Mouse (Mus musculus) gastrocnemius, postnatal 25 days (tissue): Measurements from ENCODE around the gene Rnf5. TPM values are rescaled to one million over a fixed set of nuclear protein-coding genes. Genes with fewer than 3 reads are reported as not detected.

Experiments used
- DNase-seq: peaks from one replicate; pipeline ENCODE4 v3.0.0; 2022
- long read RNA-seq, 2 experiments: library from polyadenylated mRNA; stranded (forward); transcript quantifications; one replicate each; pipeline ENCODE4 v2.0.0; 2021
- total RNA-seq, 2 experiments: library from RNA; stranded (reverse); gene quantifications; 1 replicate in 1 of 2; 2 replicates in 1 of 2; pipeline ENCODE4 v1.2.3; 2021

The Rnf5 gene
- 10 to 100 TPM; 16.4 to 19.2 TPM for total RNA-seq
- long read RNA-seq, experiment 1, transcript Rnf5-201 (6 exons, 1,238 nt): major isoform, 55 of 61 reads
- long read RNA-seq, experiment 1, partial matches to known transcripts: 0 of 61 reads
- long read RNA-seq, experiment 1, other reads (novel, unspliced or antisense): 6 of 61 reads
- long read RNA-seq, experiment 2, transcript Rnf5-201 (6 exons, 1,238 nt): major isoform, 35 of 36 reads
- long read RNA-seq, experiment 2, partial matches to known transcripts: 0 of 36 reads
- long read RNA-seq, experiment 2, other reads (novel, unspliced or antisense): 1 of 36 reads

DNA sequence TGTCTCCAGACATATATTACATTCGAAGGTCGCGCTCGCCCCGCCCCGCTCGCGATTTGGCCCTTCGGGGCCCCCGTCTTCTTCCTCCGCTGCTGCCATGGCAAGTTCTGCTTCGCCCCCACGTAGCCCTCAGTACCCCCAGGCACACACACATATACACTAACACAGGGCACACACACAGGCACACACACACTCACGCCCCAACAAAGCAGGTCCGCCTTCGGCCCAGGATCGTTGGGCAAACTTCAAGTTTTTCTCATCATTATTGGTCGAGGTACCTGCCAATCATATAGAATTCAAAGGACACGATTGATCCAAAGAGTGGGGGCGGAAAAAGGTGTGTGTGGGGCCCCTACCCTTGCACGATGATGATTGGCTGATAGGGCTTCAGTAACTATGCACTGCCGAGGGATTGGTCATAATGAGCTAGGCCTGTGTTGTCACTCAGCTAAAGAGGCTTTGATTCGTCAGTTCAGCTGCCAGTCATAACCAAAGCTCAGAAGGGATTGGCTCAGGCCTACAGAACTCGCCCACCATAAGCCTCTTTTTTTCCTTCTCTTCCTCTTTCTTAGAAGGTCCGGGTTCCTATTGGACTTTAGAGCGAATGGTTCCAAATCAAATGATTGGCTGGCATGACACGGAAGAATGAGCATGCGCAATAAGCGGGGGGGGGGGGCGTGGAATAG is at the start of gene Rnf5:
Gene Rnf5 (minus strand): TSS at position 316 of the 686 bp plus-strand sequence.
- DNase-seq: peak; percentile 99

DNA sequence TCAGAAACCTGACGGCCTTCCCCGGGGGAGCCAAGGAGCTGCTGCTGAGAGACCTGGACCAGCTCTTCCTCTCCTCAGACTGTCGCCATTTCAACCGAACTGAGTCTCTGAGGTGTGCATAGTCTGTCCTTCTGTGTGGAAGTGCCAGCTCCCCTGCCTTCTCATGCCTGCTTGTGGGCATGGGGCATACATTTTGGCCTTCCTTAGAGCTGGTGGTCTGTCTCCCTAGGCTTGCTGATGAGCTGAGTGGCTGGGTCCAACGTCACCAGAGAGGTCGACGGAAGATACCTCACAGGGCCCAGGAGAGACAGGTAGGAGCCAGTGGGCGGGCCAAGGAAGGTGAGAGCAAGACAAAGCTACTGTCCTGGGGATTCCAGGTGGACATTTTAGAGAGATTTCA is 49.5 kb upstream of the Rnf5 start:
- DNase-seq: no peak

DNA sequence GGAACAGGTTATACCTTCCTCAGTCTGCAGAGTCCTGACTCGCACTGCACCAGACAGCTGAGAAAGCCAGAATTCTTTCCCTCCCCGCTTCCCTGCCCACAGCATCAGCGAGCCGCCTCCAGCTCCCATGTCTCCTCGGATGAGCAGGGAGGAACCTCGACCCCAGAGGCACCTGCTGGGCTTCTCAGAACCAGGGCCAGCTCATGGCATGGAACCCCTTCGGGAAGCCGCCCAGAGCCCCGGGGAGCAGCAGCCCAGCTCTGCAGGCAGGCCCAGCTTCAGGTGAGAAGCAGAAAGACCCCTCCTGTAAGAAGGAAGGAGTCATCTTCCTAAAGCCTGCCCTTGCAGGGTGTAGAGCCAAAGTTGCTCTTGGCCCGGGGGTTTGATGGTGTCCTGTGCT is 49.1 kb upstream of the Rnf5 start:
- DNase-seq: no peak

DNA sequence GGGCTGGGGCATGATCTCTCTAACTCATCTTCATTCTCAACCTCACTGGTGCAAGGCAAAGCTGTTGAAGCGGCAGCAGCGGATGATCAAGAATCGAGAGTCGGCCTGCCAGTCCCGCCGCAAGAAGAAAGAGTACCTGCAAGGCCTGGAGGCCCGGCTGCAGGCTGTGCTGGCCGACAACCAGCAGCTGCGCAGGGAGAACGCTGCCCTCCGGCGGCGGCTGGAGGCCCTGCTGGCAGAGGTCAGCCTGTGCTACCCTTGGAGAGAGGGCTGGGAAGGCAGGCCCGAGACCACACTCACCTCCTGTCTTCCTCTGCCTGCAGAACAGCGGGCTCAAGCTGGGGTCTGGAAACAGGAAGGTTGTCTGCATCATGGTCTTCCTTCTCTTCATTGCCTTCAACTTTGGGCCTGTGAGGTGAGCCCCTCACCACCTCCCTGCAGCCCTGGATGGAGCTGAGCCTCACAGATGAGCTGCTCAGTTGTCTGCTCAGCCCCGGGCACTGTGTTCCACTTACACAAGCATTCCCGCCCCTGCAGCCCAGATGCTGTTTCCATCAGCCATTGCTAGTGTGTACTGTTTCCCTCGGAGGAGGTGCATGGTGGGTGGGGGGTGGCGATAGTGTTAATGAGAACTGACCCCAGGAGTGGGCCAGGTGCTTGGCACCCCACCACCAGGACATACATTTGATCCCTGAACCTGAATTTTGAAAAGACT is 48.2 kb upstream of the Rnf5 start:
- DNase-seq: no peak

DNA sequence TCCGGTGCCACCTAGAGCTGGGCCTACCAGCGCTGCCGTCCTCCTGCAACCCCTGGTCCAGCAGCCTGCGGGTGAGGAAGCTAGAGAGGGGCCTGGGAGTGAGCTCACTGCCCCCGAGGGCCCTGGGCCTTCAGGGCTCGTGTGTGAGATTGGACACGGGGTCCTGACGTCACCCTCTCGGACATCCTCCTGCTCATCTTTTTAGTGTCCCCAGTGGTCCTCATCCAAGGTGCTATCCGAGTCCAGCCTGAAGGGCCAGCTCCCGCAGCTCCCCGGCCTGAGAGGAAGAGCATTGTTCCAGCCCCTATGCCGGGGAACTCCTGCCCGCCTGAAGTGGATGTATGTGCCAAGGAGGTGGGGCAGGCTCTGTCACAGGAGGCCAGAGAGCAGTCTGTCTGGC is 47.3 kb upstream of the Rnf5 start:
- no peak for DNase-seq

DNA sequence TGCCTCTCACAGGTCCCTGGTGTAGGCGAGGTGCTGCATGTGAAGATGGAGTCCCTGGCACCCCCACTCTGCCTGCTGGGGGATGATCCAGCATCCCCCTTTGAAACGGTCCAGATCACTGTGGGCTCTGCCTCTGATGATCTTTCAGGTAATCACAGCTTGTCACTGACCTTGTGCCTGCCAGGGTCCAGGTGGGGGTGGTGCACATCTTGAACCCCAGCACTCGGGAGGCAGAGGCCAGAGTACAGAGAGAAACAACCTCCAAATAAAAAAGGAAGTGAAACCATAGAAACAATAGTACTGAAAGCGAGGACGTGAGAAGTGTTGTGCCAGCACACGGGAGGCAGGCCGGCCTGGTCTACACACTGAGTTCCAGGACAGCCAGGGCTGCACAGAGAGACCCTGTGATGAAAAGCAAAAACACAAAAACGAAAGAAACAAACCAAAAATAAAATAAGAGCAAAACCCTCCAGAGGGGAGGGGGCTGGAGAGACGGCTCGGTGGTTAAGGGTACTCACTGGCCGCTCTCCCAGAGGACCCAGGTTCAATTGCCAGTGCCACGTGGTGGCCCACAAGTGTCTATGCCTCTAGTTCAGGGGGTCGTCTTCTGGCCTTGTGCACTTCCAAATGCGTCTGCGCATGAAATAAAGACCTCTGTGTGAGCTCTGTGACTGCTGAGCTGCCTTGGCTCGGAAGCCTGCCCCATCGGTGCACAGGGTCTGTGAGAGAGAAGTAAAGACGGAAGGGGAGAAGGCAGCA is 45.8 kb upstream of the Rnf5 start:
- no peak for DNase-seq

DNA sequence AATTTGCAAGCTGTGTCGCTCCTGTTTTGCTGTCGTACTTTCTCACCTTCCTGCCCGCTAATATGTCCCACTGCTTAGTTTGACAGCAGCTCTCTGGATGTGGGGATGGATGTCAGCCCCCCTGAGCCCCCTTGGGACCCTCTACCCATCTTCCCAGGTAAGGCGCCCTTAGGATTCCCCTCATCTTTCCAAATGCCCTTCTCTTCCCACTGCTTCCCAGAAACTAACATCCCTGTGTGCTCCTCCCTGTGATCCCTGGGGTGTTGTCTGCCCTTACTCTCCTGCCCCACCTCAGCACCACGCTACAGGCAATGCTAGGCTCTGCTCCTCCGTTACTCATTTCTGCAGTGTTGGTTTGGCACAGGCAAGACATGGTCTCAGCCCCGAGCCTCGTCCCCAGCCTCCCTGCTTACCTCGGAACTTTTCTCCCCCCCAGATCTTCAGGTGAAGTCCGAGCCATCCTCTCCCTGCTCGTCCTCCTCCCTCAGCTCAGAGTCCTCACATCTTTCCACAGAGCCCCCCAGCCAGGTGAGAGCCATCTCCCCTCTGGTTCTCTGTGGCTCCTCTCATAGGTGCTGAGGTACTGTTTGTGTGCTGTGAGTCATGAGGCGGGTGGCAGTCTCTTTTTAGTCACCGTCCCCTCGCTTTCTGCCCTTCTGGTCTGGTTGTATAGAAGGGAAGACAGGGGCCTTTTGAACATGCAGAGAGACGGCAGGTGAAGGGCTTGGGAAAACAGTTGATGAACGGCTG is 44.8 kb upstream of the Rnf5 start:
- no peak for DNase-seq

DNA sequence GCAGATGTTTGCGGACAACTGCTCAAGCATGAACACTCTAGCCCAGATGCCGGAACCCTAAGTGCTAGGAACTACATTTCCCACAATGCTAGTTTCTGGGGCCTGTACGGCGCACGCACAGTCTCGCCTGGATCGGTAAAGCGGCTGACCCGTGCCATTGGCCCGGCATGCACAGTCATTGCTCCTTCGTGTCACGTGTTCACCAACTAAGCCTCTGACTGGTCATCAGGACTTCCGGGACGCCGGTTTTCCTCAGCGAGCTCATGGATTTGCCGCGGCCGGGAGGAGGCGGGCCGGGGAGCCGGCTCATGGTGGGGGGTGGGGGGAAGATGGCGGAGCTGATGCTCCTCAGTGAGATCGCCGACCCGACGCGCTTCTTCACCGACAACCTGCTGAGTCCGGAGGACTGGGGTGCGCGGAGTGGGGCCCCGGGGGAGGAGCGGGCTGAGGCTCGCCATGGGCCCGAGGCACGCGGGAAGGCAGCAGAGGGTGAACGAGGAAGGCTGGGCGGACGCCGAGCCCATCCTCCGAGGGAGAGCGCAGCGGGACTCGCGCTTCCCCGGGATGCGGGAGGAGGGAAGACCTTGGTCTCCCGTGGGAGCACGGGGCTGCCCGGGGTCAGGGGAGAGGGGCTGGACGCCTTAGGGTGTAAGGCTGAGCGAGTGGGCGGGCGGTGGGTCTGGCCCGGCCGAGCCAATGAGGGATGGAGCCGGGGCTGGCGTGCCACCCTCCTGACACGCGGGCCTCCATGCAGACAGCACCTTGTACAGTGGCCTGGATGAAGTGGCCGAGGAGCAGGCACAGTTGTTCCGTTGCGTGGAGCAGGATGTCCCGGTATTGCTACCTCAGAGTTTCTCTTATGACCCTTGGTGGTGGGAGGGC is 43.7 kb upstream of the Rnf5 start, which contains the start of gene Atf6b:
Gene Atf6b (plus strand): TSS at position 241 of the 882 bp plus-strand sequence.
- DNase-seq: peak; percentile 97

DNA sequence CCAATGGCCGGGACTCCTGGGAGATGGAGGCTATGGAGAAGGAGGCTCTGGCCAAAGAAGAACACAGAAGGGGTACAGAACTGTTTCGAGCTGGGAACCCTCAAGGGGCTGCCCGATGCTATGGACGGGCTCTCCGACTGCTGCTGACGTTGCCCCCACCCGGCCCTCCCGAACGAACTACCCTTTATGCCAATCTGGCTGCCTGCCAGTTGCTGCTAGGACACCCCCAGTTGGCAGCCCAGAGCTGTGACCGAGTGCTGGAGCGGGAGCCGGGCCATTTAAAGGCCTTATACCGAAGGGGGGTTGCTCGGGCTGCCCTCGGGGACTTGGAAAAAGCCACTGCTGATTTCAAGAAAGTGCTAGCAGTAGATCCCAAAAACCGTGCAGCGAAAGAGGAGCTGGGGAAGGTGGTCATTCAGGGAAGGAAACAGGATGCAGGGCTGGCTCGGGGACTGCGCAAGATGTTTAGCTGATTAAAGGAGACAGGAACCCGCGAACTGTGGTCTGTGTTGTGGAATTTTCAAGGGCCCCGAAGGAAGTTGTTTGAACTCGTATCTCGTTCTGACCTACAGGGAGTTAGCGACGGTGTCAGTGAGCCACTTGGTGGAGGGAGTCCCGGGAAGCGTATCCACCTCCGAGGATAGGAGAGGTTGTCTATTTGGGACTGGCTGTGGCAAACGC is 42.5 kb upstream of the Rnf5 start:
- no peak for DNase-seq

DNA sequence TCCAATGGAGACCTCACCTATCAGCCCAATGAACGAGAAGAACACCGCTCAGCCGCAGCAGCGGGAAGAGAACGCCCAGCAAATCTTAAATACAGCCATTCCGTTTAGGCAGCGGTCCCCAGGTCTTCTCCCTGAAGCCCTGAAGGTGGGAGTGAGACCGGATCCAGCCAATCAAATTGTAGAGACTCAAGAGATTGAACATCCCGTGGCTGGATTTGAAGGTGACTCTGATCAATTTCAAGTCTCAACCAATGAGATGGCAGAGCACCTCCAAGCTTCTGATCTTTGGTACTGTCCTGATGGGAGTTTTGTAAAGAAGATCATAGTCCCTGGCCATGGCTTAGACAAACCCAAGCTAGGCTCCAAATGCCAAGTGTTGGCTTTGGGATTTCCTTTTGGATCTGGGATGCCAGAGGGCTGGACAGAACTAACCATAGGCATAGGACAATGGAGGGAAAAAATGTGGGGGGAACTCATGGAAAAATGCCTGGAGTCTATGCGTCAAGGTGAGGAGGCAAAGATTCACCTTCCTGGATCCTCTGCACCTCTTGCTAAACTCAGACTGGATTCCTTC is 41.9 kb upstream of the Rnf5 start:
- no peak for DNase-seq

DNA sequence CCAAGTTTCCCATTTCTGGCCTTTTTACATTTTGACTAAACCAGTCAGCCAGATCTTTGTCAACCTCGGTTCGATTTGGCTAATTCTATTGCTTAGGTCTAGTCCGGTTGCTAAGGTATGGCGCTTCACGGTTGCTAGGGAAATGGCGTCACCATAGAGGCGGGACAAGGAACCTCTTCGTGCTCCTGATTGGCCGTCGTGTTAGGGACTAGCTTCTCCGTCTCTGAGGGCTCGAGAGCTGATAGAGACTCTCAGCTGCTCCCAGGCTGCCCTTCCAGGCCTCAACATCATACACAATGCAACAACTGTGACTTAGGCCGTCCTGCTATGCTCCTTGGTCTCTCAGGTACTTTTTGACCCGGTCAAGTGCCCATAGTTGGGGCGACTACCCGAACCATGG is 41.1 kb upstream of the Rnf5 start, which contains the start of gene Fkbpl:
Gene Fkbpl (plus strand): TSS at position 157 of the 400 bp plus-strand sequence.
- peak; percentile 93 for DNase-seq

DNA sequence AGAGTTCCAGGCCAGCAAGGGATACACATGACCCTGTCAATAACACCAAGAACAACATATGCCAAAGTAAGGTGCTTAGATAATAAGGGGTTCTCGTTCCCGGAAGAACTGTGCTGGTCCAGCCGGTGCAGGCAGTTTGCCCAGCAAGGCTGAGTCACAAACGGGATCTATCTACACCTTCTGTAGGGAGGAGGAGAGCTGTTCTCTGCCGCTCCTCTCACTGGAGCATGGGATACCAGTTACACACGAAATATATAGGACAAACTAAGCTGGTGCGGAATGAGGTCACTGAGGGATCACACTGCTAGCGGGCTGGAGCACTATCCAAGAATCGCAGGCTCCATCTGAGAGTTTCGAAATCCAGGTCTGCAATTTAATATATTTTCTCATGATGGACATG is 40.5 kb upstream of the Rnf5 start:
- DNase-seq: no peak

DNA sequence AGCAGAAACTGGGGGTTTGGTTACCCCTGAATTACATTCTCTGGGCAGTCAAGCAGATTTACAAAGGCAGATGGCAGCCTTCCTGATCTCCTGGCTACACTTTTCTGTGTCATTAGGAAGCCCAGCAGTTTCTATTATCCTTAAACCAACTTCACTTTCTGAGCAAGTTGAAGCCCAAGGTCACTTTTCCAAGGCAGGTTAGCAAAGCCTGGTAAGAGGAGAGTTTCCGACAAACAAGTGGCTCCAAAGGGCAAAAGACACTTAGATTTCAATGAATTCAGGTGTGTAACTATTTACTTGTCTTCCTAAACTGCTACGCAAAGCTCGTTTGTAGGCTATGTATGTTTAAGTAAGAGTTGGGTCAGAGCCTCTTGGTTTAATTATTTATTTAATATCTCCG is 39.9 kb upstream of the Rnf5 start:
- DNase-seq: no peak

DNA sequence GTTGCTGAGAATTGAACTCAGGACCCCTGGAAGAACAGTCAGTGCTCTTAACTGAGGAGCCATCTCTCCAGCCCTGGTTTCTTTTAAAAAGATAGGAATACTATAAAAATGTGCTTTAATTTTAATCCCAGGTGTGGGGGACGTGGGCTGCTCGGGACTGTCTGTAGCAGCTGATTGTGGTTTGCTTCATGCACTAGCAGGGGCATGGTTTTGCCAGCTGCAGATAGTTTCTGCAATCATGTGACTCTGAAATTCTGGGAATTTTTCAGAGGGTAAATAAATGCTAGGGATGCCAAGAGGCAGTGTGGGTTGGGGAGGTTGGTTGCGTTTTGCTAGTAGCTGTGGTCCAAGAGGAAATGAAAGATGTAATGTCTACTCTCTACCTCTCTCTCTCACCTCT is 38.5 kb upstream of the Rnf5 start:
- DNase-seq: no peak

DNA sequence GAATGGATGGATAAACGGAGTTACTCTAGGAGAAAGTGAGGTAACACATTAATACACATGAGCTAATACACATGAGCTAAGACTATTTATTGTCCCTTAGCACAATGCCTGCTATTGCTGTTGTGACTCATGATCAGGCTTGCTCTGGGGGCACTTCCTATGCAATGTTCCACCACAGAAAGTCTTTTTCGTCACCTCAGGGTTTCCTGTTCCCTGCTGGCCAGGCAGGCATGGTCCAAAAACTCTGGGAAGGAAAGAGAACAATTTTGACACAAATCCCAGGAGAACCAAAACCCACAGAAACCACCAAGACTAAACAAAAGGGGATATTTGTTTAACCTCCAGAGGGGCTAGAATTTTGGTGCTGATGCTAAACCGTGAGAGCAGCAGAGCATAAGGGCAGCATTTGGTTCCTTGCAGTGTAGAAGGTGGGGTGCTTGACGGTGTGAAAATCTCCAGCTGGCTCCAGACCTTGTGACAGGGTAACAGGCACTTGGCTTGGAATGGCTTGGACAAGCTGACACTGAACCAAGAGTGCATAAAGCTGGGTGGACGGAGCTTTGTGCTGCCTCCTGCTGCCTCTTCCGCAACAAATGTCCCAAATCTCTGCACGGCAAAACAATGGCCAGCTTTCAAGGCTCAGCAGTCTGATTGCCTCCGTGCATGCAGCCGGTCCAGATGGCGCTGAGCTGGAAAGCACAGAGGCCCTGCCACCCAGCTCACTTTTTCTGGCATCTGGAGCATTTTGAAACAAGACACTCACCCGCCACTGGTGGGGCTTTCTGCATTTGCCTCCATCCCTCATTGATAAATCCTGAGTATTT is 37.5 kb upstream of the Rnf5 start:
- DNase-seq: peak; percentile 47

DNA sequence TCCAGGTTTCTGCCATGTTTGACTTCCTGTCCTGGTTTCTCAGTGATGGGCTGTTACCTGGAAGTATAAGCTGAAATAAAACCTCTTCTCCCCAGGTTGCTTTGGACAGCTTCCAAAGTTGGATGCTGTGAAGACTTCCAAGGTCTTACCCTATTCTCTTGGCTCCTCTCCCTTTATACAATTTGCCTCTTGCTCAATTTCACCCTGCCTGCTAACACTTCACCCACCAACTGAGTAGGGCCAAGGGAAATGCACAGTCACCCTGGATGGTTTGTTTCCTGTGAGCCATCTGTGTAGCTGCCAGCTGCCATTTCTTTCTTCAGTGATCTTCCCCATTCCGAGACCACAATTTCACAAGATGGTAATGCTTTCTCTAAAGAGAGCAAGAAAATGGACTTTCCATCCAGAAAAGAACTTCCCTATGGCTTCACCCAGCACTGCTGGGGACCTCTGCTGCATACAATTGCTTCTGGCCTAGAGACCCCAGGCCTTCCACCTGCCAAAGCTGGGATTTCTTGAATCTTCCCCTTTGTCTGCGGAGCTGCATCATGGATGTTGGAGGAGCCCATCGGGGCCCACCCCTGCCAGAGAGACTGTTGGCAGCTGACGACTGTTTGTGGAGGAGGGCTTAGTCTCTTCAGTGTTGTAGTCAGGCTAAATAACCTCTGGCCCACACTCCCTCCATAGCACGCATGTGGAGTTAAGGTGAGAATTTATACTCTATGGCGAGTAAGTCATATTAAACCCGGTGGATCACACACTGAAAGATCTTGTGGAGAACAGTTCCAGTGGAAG is 36.2 kb upstream of the Rnf5 start:
- DNase-seq: no peak

DNA sequence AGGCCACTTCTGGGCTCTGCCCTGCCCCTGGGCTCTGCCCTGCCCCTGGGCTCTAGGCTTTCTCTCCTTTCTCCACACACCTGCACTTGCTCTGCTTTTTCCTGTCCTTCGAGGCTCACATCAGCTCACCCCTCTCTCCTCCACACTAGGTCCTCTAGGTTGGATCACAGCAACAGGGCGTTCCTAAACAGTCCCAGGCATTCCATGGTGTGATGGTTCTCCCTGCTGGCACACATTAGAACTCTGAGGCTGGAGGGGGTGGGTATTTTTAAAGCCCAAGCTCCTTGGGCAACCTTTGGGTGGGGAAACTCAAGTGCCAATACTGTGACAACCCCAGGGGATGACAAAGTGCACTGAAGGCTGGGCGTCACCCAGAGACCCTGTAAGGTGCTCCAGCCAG is 34.0 kb upstream of the Rnf5 start:
- DNase-seq: no peak

DNA sequence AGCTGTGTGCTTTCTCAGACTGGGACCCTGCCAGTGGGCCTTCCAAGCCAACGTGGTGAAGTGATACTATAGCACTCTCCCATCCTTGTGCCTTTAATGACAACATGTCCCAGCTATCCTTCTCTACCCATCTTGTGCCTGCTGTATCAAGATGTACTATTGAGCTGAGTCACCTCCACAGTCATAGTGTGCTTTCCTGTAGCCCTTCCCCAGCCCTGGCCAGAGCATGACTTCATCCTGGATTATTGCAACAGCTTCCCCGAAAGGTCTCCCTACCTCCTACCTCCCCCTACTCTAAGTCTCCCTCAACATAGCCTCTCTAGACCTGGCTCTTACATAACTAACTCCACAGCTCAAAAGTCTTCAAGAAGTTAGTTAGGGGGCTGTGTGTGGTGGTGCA is 32.2 kb upstream of the Rnf5 start:
- DNase-seq: no peak
